Mouse (Mus musculus): ENCODE results near the gene Xpnpep1. TPM values are rescaled to one million over a fixed set of nuclear protein-coding genes. Genes with fewer than 3 reads are reported as not detected.

Gene Xpnpep1
- total RNA-seq, 1 experiment, result 190 TPM

- no peaks in the 10 kb centered on the region for H3K9me3 ChIP-seq (ENCODE audit: control insufficient read depth, insufficient read depth, low read depth, low read length)
- DNase-seq (ENCODE audit: low read depth, low spot score), result no peak
- in situ Hi-C loops (cut with MboI; ENCODE audit: low sequenced_read_pairs in 2 of 2, unreplicated experiment in 2 of 2), result no loop called here
- H3K36me3 ChIP-seq (ENCODE audit: control insufficient read depth, insufficient read depth, low read length, poor library complexity, severe bottlenecking), result peaks cover 11% of the 10 kb centered on the region
- no peak overlapping the region for H3K27ac ChIP-seq (ENCODE audit: insufficient read depth, low read depth, low read length, poor library complexity, severe bottlenecking)
- no peak overlapping the region for H3K9ac ChIP-seq (ENCODE audit: insufficient read depth, low read depth, low read length, poor library complexity, severe bottlenecking)
- no peak overlapping the region for H3K4me3 ChIP-seq (ENCODE audit: insufficient read depth in 1 of 2, low read depth in 1 of 2, low read length in 2 of 2, poor library complexity in 1 of 2, severe bottlenecking in 1 of 2)
- no peak for TF ChIP-seq MAFK (IDR thresholded peaks at IDR 0.05; ENCODE audit: insufficient read depth, low read depth, low read length)
- TF ChIP-seq CHD2 (IDR thresholded peaks at IDR 0.05; ENCODE audit: low read depth, low read length), result no peak
- TF ChIP-seq ZNF384 (IDR thresholded peaks at IDR 0.05; ENCODE audit: low read depth, low read length), result no peak
- no peak for TF ChIP-seq ZC3H11A (IDR thresholded peaks at IDR 0.05; ENCODE audit: borderline replicate concordance, low read depth, low read length)
- no peak for TF ChIP-seq HCFC1 (IDR thresholded peaks at IDR 0.05; ENCODE audit: borderline replicate concordance, insufficient read depth, low read length)
- H3K4me1 ChIP-seq (ENCODE audit: control insufficient read depth in 2 of 2, insufficient read depth in 2 of 2, low read length in 2 of 2, poor library complexity in 1 of 2), result peaks cover 2 to 21% of the 10 kb centered on the region in 2 experiments; a peak in 2 of 4 replicates
These were observed 6.7 kb downstream of the Xpnpep1 start for GRCm38 (mm10) chr19:53033159-53033943.

DNA sequence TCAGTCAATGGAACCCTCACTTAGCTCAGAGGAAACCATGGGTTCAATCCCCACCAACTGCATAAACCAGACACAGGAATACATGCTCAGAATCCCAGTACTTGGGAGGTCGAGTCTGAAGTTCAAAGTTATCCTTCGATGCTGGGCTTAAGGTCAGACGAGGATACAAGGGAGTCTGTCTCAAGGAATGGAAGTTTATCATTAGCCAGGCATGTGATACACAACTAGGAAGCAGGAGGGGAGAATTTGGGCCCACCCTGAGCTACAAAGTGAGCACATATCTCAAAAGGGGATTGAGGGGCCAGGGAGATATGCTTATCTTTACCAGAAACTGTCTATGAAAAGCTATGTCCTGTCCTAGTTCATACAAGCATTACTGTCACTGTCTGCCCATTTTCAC lies 7.4 kb downstream of the Xpnpep1 start:
- Histone ChIP-seq H3K36me3 (ENCODE audit: control insufficient read depth, insufficient read depth, low read length, poor library complexity, severe bottlenecking) (peaks cover 14% of the 10 kb centered on the region), H3K9ac (ENCODE audit: insufficient read depth, low read depth, low read length, poor library complexity, severe bottlenecking) (no peak overlapping the region), H3K4me1 (ENCODE audit: control insufficient read depth in 2 of 2, insufficient read depth in 2 of 2, low read length in 2 of 2, poor library complexity in 1 of 2) (peaks cover 2 to 21% of the 10 kb centered on the region in 2 experiments; a peak in 2 of 4 replicates), H3K27ac (ENCODE audit: insufficient read depth, low read depth, low read length, poor library complexity, severe bottlenecking) (no peak overlapping the region), H3K4me3 (ENCODE audit: insufficient read depth in 1 of 2, low read depth in 1 of 2, low read length in 2 of 2, poor library complexity in 1 of 2, severe bottlenecking in 1 of 2) (no peak overlapping the region), H3K9me3 (ENCODE audit: control insufficient read depth, insufficient read depth, low read depth, low read length) (no peaks in the 10 kb centered on the region)
- DNase-seq (ENCODE audit: low read depth, low spot score), result no peak
- in situ Hi-C loops (cut with MboI; ENCODE audit: low sequenced_read_pairs in 2 of 2, unreplicated experiment in 2 of 2), result no loop called here
- no peak for TF ChIP-seq ZNF384 (IDR thresholded peaks at IDR 0.05; ENCODE audit: low read depth, low read length)

GRCm38 (mm10) chr19:53031957-53032371 lies 8.1 kb downstream of the Xpnpep1 start:
- TF ChIP-seq ZNF384 (IDR thresholded peaks at IDR 0.05; ENCODE audit: low read depth, low read length) (no peak), HCFC1 (IDR thresholded peaks at IDR 0.05; ENCODE audit: borderline replicate concordance, insufficient read depth, low read length) (no peak), MAFK (IDR thresholded peaks at IDR 0.05; ENCODE audit: insufficient read depth, low read depth, low read length) (no peak), ZC3H11A (IDR thresholded peaks at IDR 0.05; ENCODE audit: borderline replicate concordance, low read depth, low read length) (no peak), CHD2 (IDR thresholded peaks at IDR 0.05; ENCODE audit: low read depth, low read length) (no peak)
- H3K9ac ChIP-seq (ENCODE audit: insufficient read depth, low read depth, low read length, poor library complexity, severe bottlenecking), result no peak overlapping the region

DNA sequence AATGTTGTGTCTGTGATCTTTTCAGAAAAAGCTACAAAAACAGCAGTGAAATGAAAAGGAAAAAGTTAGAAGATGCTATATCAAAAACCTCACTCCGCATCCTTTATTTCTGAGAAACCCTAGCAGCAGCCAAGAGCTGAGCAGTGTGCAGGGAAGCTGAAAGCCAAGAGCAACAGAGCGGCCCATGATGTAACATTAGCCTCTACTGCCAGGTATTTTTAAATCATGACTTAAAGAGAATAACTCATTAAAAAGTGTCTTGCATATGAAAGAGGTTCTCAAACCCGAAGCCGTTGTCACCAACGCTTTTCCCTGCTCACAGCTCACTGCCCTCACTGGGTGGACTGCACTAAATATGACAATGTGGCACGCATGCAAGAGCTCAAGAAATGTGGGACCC lies 9.7 kb downstream of the Xpnpep1 start:
- no peak overlapping the region for H3K9ac ChIP-seq (ENCODE audit: insufficient read depth, low read depth, low read length, poor library complexity, severe bottlenecking)
- H3K4me1 ChIP-seq (ENCODE audit: control insufficient read depth in 2 of 2, insufficient read depth in 2 of 2, low read length in 2 of 2, poor library complexity in 1 of 2), result peaks cover 2 to 12% of the 10 kb centered on the region in 2 experiments; a peak in 2 of 4 replicates
- no peak overlapping the region for H3K27ac ChIP-seq (ENCODE audit: insufficient read depth, low read depth, low read length, poor library complexity, severe bottlenecking)
- peaks cover 22% of the 10 kb centered on the region for H3K36me3 ChIP-seq (ENCODE audit: control insufficient read depth, insufficient read depth, low read length, poor library complexity, severe bottlenecking)
- H3K9me3 ChIP-seq (ENCODE audit: control insufficient read depth, insufficient read depth, low read depth, low read length), result no peaks in the 10 kb centered on the region
- DNase-seq (ENCODE audit: low read depth, low spot score), result no peak
- in situ Hi-C loops (cut with MboI; ENCODE audit: low sequenced_read_pairs in 2 of 2, unreplicated experiment in 2 of 2), result no loop called here
- no peak overlapping the region for H3K4me3 ChIP-seq (ENCODE audit: insufficient read depth in 1 of 2, low read depth in 1 of 2, low read length in 2 of 2, poor library complexity in 1 of 2, severe bottlenecking in 1 of 2)
- TF ChIP-seq ZNF384 (IDR thresholded peaks at IDR 0.05; ENCODE audit: low read depth, low read length) (no peak), ZC3H11A (IDR thresholded peaks at IDR 0.05; ENCODE audit: borderline replicate concordance, low read depth, low read length) (no peak), CHD2 (IDR thresholded peaks at IDR 0.05; ENCODE audit: low read depth, low read length) (no peak), HCFC1 (IDR thresholded peaks at IDR 0.05; ENCODE audit: borderline replicate concordance, insufficient read depth, low read length) (no peak), MAFK (IDR thresholded peaks at IDR 0.05; ENCODE audit: insufficient read depth, low read depth, low read length) (no peak)

More at GRCm38 (mm10) chr19:53031957-53032371, 8.1 kb downstream of the Xpnpep1 start:
- in situ Hi-C loops (cut with MboI; ENCODE audit: low sequenced_read_pairs in 2 of 2, unreplicated experiment in 2 of 2), result no loop called here
- Histone ChIP-seq H3K27ac (ENCODE audit: insufficient read depth, low read depth, low read length, poor library complexity, severe bottlenecking) (no peak overlapping the region), H3K4me3 (ENCODE audit: insufficient read depth in 1 of 2, low read depth in 1 of 2, low read length in 2 of 2, poor library complexity in 1 of 2, severe bottlenecking in 1 of 2) (no peak overlapping the region), H3K4me1 (ENCODE audit: control insufficient read depth in 2 of 2, insufficient read depth in 2 of 2, low read length in 2 of 2, poor library complexity in 1 of 2) (peaks cover 2 to 15% of the 10 kb centered on the region in 2 experiments; a peak in 2 of 4 replicates), H3K9me3 (ENCODE audit: control insufficient read depth, insufficient read depth, low read depth, low read length) (no peaks in the 10 kb centered on the region), H3K36me3 (ENCODE audit: control insufficient read depth, insufficient read depth, low read length, poor library complexity, severe bottlenecking) (peaks cover 17% of the 10 kb centered on the region)
- DNase-seq (ENCODE audit: low read depth, low spot score), result no peak

All from ES-E14 (cell line).